Mouse (Mus musculus) heart, adult 2 months (tissue): Measurements from ENCODE around the gene Ankar.

Experiments used
- CTCF ChIP-seq: fragments of 200-600 bp; IDR thresholded peaks from 2 replicates; pipeline ENCODE4 v1.8.1; 2022; ENCODE audit warnings: antibody characterized with exemption, mild to moderate bottlenecking, moderate library complexity
- EP300 ChIP-seq: fragments of 200-500 bp; IDR thresholded peaks from 2 replicates; pipeline ENCODE4 v1.6.1; 2011; ENCODE audit warnings: low read depth, low read length, control low read depth; ENCODE audit not compliant: insufficient read depth
- POLR2A ChIP-seq: fragments of 200-500 bp; IDR thresholded peaks from 2 replicates; pipeline ENCODE4 v1.6.1; 2011; ENCODE audit warnings: mild to moderate bottlenecking, low read depth, low read length, control low read depth; ENCODE audit not compliant: insufficient read depth

DNA sequence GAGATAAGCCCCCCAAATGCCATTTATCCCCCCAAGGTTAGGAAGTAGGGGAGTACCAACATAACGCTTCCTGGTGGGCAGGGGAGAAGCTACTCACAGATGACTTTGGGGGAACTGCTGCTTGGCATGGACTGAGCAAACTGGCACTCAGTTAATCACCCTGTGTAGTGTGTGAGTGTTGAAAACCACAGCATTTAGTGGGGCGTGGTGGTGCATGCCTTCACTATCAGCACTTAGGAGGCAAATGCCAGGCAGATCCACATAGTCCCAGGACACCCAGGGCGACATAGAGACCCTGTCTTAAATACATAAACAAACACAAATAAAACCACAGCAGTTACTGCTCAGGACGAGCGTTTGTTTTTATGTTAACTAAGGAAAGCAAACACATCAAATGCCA lies 98.2 kb downstream of the Ankar start:
- TF ChIP-seq CTCF (no peak), POLR2A (no peak), EP300 (no peak)
